Mouse (Mus musculus) cerebral cortex, adult 2 months (tissue): ENCODE measurements around the gene Elmod3.

Experiments used
- WGBS: fragments of 180-500 bp; shearing (Covaris S2); methylation state at CpG from one replicate; pipeline ENCODE4 v1.1.7; 2018; 5-methylcytosine and 5-hydroxymethylcytosine counted together

Gene Elmod3

GRCm38 (mm10) chr6:72615151-72615550, 16.9 kb upstream of the Elmod3 start:
- 55% methylated on average over 2 of the region's 2 CpGs for WGBS

- 53% methylated on average over 4 of the region's 4 CpGs for WGBS
Observed at GRCm38 (mm10) chr6:72610261-72610660, 12.0 kb upstream of the Elmod3 start.

- 86% methylated on average over 4 of the region's 4 CpGs for WGBS
Observed at GRCm38 (mm10) chr6:72608662-72609184, 10.5 kb upstream of the Elmod3 start.

GRCm38 (mm10) chr6:72607676-72608075, 9.5 kb upstream of the Elmod3 start:
- WGBS: 64% methylated on average over 5 of the region's 5 CpGs

GRCm38 (mm10) chr6:72607060-72607459, 8.8 kb upstream of the Elmod3 start:
- 81% methylated on average over 4 of the region's 4 CpGs for WGBS

- WGBS: 91% methylated on average over 2 of the region's 2 CpGs
Observed at GRCm38 (mm10) chr6:72604066-72604465, 5.9 kb upstream of the Elmod3 start.

- 39% methylated on average over 1 of the region's 1 CpGs for WGBS
Observed at GRCm38 (mm10) chr6:72601732-72602131, 3.5 kb upstream of the Elmod3 start.

- WGBS: 87% methylated on average over 12 of the region's 12 CpGs
Observed at GRCm38 (mm10) chr6:72600771-72601170, 2.6 kb upstream of the Elmod3 start.

GRCm38 (mm10) chr6:72600216-72600615, 2.0 kb upstream of the Elmod3 start:
- 73% methylated on average over 6 of the region's 6 CpGs for WGBS

GRCm38 (mm10) chr6:72598791-72599557, 761 bp upstream of the Elmod3 start:
- WGBS: 26% methylated on average over 12 of the region's 12 CpGs

GRCm38 (mm10) chr6:72597083-72597874, 934 bp downstream of the Elmod3 start:
- WGBS: 24% methylated on average over 13 of the region's 13 CpGs

- 60% methylated on average over 5 of the region's 5 CpGs for WGBS
Observed at GRCm38 (mm10) chr6:72593914-72594313, 4.3 kb downstream of the Elmod3 start.

- WGBS: 71% methylated on average over 6 of the region's 6 CpGs
Observed at GRCm38 (mm10) chr6:72593011-72593803, 5.0 kb downstream of the Elmod3 start.

GRCm38 (mm10) chr6:72586701-72587100, 11.5 kb downstream of the Elmod3 start:
- WGBS: 75% methylated on average over 3 of the region's 3 CpGs

- 92% methylated on average over 11 of the region's 11 CpGs for whole genome bisulfite sequencing
Observed at GRCm38 (mm10) chr6:72584154-72584553, 14.1 kb downstream of the Elmod3 start.

- 90% methylated on average over 4 of the region's 4 CpGs for WGBS
Observed at GRCm38 (mm10) chr6:72583211-72583839, 14.9 kb downstream of the Elmod3 start.

GRCm38 (mm10) chr6:72581625-72582382, 16.4 kb downstream of the Elmod3 start:
- WGBS: 79% methylated on average over 11 of the region's 11 CpGs

GRCm38 (mm10) chr6:72576041-72576440, 22.2 kb downstream of the Elmod3 start:
- WGBS: 97% methylated on average over 3 of the region's 3 CpGs

GRCm38 (mm10) chr6:72571826-72572225, 26.4 kb downstream of the Elmod3 start:
- WGBS: 54% methylated on average over 3 of the region's 3 CpGs

GRCm38 (mm10) chr6:72570644-72571397, 27.4 kb downstream of the Elmod3 start:
- WGBS: 81% methylated on average over 10 of the region's 10 CpGs
